Mouse (Mus musculus): ENCODE results near the gene Hivep1. TPM values are rescaled to one million over a fixed set of nuclear protein-coding genes. Genes with fewer than 3 reads are reported as not detected.

The Hivep1 gene
- polyA plus RNA-seq, 1 experiment, result 16.6 TPM

DNA sequence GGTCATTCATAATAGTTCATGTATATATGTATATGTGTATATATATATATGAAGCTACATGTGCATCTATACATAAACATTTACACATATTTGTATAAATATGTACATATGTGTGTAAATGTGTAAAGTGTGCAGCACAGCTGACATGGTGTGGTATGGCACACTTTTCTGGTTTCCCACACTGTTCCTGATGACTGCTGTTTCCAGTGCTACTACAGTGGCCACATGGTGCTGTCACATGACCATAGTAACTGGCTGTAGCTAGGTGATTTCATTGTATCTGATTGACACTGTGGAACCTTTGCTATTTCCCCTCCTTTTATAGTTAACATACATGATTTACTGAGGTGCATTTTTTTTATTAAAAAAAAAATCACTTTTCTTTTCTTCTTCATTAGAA, 45.3 kb downstream of the Hivep1 start:
- no peak for TF ChIP-seq GATA1 (IDR thresholded peaks at IDR 0.05; ENCODE audit: low read length)

DNA sequence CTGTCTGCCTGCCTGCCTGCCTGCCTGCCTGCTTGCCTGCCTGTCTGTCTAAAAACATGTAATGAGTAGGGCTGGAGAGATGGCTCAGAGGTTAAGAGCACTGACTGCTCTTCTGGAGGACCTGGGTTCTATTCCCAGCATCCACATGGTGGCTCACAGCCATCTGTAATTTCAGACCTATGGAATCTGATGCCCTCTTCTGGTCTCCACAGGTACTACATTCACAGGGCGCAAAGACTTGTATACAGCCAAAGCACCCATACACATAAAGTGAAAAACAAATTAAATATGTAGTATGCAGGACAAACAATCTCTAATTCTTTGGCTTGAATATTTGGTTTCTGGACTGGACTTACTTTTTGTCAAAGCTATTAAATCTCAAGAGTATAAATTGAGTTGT, 46.7 kb downstream of the Hivep1 start:
- no peak for TF ChIP-seq GATA1 (IDR thresholded peaks at IDR 0.05; ENCODE audit: low read length)

- TF ChIP-seq GATA1 (IDR thresholded peaks at IDR 0.05; ENCODE audit: low read length), result no peak
These were observed 47.7 kb downstream of the Hivep1 start for GRCm38 (mm10) chr13:42099523-42099922.

DNA sequence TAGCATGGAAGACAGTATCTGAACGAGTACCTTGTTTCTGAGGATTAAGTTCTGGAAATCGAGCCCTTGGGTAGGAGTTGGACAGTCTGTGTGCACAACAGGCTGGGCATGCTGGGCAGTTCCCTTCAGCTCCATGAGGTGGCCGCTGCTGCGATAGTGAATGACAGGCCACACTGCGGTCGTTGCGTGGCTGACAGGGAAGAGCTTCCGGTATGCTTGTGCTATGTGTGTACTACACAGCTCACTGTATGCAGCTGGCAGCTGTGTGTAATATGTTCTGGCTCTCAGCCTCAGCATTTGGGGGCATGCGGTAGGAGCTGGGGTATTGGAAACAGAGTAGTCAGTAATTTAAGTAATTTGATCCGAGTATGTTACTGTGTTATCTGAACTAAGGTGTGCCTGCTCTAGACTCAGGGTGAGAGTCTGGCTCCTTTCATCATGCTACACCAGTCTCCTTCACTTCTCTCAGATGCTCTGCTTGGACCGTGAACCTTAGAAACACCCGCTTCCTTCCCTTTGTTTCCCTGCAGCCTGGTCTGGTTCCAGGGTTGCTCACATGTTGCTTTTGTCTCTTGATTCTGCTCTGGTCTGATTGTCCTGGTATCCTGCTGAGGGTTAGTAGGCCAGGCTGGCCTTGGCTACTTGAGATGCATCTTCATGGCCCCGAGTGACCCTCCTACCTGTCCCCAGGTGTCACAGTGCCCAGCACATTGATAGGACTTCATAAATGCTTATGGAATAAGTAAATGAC, 49.8 kb downstream of the Hivep1 start:
- TF ChIP-seq GATA1 (IDR thresholded peaks at IDR 0.05; ENCODE audit: low read length), result no peak

- no peak for TF ChIP-seq GATA1 (IDR thresholded peaks at IDR 0.05; ENCODE audit: low read length)
These were observed 51.2 kb downstream of the Hivep1 start for GRCm38 (mm10) chr13:42102980-42103379.

DNA sequence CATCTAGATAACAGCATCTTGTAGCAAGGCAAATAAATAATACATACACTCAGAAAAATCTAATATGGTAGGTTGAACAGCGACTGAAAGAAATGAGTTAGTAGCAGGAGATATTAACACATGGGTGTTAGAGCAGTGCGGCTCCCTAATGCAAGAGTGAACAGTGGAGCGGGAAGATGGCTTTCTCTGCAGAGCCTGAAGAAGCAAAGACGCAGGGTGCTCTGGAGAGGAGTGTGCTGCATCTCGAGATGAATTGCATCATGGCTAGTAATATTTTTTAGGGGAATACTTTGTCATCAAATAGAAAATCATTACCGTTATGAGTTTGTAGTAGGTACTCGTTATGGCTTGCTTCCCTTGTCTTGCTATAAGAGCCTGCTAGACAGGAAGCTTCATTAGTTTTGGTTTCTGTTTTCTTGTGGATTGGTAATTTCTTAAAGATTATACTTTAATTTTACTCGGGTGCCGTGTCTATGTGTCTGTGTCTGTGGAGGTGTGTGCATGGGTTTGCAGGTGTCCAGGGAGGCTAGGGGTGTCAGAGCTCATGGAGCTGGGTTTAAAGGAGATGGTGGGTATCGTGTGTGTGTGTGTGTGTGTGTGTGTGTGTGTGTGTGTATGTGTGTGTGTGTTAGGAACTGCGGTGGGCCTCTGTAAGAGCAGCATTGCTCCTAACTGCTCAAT, 51.8 kb downstream of the Hivep1 start:
- TF ChIP-seq GATA1 (IDR thresholded peaks at IDR 0.05; ENCODE audit: low read length), result no peak

DNA sequence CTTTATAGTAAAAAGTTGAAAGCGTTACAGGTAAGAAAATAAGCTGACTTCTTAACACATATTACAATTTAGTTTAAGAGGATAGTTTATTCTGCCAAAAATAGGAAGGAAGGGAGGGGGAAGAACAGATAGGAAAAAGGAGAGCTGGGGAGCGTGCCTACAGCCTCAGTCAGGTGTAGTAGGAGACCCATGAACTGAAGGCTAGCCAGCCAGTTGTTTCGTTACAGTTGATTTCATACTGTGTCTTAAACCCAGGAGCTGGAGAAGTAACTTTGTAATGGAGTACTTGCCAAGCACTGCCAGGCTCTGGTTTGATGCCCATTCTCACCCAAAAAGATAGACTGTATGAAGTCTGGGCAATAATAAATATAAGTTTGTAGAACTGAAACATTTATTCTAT, 52.5 kb downstream of the Hivep1 start:
- TF ChIP-seq GATA1 (IDR thresholded peaks at IDR 0.05; ENCODE audit: low read length), result no peak

DNA sequence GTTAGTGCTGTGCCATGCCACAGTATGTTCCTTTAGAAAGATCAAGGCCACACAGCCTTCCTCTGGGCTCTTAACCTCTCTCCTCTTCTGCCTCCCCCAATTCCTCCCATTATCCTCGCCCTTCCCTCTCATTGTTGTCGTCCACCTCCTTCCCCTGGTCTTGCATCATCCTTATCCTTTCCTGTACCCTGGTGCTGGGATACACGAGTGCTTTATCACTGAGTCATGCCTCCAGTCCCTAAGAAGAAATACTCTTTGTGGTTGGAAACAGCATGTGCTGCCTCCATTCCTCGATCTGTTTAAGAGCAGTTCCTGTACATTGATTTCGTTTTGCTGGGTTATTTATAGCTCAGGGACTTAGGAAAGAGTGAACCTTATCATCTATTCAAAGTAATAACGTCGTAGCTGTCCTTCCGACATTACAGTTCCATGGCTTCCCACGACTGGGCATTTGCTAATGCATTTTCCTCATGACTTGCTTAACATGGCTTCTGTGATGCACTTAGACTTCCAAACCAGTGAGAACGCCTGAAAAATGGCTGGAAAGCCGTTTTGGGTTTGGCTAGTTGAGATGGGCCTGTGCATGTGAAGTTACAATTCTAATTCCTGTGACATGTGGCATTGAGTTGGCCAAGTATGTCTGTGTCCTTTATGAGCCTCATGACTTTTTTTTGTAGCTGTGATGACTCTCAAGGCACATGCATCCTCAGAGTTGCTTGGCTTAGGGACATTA, 56.8 kb downstream of the Hivep1 start:
- TF ChIP-seq GATA1 (IDR thresholded peaks at IDR 0.05; ENCODE audit: low read length), result no peak

GRCm38 (mm10) chr13:42110416-42110815, 58.6 kb downstream of the Hivep1 start:
- no peak for TF ChIP-seq GATA1 (IDR thresholded peaks at IDR 0.05; ENCODE audit: low read length)

DNA sequence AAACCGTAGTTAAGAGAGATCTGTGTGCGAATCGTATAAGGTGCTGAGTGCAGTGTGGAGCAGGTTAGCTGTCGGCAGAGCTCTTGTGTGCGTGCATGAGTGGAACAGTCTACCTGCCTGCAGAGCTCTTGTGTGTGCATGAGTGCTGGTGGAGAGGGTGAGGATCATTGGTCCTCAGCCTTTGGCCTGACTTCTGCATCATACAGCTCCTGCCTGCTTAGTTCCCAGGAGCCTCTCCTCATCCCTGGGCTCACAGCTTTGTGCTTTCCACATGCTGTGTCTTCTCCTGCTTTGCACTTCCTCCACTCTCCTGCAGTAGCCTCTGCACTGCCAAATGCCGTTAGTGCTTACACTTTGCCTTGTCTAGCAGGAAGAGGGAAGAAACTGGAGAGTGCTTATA, 60.2 kb downstream of the Hivep1 start:
- TF ChIP-seq GATA1 (IDR thresholded peaks at IDR 0.05; ENCODE audit: low read length), result no peak

- no peak for TF ChIP-seq GATA1 (IDR thresholded peaks at IDR 0.05; ENCODE audit: low read length)
These were observed 60.9 kb downstream of the Hivep1 start for GRCm38 (mm10) chr13:42112748-42113147.

- TF ChIP-seq GATA1 (IDR thresholded peaks at IDR 0.05; ENCODE audit: low read length), result no peak
These were observed 61.8 kb downstream of the Hivep1 start for GRCm38 (mm10) chr13:42113601-42114000.

DNA sequence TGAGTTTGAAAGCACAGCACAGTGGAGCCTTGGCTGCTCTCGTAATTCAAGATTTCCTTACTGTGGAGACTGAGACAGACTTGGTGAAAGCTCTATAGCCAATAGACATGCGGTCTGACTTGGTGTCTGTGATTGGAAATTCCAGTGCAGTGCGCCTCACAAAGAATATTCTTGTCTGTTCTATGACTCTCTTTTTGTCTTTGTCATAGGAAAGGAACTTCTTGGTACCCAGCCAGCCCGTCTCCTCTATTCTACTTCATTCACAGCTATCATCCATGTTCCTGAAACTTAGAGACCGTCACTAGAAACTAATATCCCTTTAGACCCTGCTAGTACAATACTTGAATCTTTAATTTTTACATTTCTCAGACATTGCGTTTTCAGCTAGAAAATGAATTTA, 64.5 kb downstream of the Hivep1 start:
- TF ChIP-seq GATA1 (IDR thresholded peaks at IDR 0.05; ENCODE audit: low read length), result no peak

GRCm38 (mm10) chr13:42119062-42119461, 67.2 kb downstream of the Hivep1 start:
- no peak for TF ChIP-seq GATA1 (IDR thresholded peaks at IDR 0.05; ENCODE audit: low read length)

DNA sequence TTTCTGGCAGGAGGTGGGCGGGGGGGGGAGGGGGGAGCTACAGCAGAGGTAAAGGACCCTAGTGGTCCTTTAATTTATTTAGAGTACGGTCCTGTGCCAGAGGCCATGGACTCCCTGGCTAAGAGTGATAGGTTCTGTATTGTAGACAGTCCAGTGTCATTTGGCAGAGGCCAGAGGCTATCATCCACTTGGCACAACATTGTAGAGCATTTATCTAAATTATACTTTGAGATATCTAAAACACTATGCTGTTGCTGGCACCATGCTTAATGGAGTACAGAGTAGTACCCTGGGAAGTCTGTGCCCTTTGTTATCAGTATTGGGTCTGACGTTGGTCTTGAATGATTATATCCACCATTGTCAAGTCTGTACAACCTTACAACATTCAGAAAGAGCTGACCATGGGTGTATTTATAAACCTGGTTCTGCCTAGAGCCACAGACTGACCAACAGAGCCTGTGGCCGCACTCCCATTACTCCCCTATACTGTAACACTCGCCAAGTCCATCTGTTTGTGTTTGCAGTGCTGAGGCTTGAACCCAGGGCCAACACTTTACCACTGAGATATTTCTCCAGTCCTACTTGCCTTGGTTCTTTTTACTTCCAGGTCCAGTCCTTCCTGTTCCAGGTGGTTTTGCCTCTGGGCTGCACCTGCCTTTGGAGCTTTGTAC, 69.4 kb downstream of the Hivep1 start:
- no peak for TF ChIP-seq GATA1 (IDR thresholded peaks at IDR 0.05; ENCODE audit: low read length)

All from G1E-ER4 (cell line).